Mouse (Mus musculus) small intestine, adult 2 months (tissue): ENCODE measurements around the gene Scamp1.

Experiments
- CTCF ChIP-seq: fragments of 200-500 bp; IDR thresholded peaks from 2 replicates; pipeline ENCODE4 v1.5.1; 2012; ENCODE audit warnings: low read depth, mild to moderate bottlenecking, control low read depth, inconsistent platforms, low read length, moderate library complexity, mixed read lengths; ENCODE audit not compliant: insufficient replicate concordance, insufficient read length; ENCODE audit errors: extremely low read depth
- POLR2A ChIP-seq: fragments of 200-500 bp; IDR thresholded peaks from 2 replicates; pipeline ENCODE4 v1.6.1; 2012; ENCODE audit warnings: low read depth, mild to moderate bottlenecking, control low read depth, inconsistent platforms, low read length, moderate library complexity

GRCm38 (mm10) chr13:94261624-94262023 is 24.0 kb downstream of the Scamp1 start:
- no peak for TF ChIP-seq CTCF
- no peak for TF ChIP-seq POLR2A
